Mouse (Mus musculus): ENCODE data around the gene Gprc5c. TPM values are rescaled to one million over a fixed set of nuclear protein-coding genes. Genes with fewer than 3 reads are reported as not detected.

Gene Gprc5c
- not detected in 2 replicates for total RNA-seq (2017)

DNA sequence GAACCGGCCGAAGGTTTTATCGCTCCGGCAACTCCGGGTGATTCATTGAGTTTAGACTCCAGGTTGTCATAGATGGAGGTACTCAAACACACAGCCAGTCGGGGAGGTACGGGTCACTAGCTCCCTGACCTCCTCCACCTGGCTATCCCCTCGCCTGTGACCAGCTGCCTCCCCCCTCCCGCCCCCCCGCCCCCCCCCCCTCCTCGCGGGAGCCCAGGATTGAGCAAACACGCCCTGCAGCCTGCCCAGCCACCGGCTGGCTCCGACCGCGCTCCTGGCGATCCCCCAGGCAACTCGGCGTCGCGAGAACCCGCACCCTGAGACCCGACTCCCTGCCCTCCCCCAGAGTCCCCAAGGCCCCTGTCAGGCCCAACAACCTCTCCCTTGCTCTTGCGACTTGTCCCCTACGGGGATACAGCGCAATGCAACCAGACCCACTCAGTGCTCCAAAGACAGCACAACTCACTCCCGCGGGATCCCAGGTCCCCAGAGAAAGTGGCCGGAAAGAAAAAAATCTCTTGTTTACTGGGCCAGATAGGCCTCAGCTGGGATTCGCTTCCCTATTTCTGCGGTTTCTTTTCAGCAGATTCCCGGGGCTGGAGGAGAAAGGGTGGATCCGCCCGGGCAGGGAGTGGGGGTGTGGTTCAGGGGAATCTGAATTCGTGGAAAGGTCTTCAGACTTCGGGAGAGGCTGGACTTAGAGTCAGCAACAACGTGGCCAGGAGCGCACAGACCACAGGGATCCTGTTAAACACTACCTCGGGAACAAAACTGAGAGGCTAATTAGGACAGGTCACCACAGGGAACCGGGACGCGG is at the start of gene Gprc5c:
TSS of gene Gprc5c (plus strand) at position 701 of the 817 bp plus-strand sequence.
- ATAC-seq (replicated peaks; ENCODE audit: low read depth, poor library complexity, severe bottlenecking): peak; percentile 26; the same call in 1 of the 2 replicates

DNA sequence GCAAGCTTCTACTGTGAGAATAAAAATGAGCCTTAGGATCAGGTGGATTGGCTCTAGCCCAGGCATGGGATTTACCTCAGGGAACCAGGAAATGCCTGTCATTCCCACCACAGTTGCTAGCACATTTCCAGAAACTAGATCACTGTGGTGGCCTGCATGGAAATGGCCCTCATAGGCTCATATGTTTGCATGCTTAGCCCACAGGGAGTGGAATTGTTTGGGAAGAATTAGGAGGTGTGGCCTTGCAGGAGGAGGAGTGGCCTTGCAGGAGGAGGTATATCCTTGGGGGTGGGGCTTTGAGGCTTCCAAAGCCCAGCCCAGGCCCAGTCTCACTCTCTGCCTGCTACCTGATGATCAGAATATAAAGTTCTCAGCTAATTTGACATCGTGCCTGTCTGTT is 49.0 kb upstream of the Gprc5c start:
- ATAC-seq (replicated peaks; ENCODE audit: low read depth, poor library complexity, severe bottlenecking): no peak

DNA sequence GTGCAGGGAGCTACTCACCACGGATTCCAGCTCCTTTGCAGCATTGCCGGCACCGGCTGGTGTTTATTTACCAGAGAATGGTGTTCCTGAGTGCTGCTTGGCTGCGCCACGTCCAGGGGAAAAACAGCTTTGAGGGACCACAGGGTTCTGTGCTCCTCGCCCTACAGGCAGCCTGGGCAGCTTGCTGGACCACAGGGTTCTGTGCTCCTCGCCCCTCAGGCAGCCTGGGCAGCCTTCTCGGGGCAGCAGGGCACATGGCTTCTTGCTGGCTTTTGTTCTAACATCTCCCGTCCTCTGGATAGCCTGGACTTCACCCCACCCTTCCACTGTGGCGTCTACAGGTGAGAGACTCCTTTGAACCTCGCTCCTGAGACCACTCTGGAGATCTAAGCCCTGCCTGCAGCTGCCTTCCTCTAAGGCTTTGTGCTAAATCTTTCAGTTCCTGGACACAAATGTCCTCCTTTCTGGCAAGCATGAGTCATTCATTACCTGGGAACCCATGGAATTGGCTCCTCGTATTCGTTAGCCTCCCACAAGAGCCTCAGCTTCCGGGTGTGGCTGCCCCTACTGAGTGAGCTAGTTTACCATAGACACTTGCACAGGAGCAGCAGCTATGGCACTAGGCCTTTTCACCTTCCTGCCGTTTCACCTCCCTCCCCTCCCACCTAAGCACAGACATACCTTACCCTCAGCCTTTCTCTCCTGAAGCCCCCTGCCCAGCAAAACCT is 48.2 kb upstream of the Gprc5c start:
- no peak for ATAC-seq (replicated peaks; ENCODE audit: low read depth, poor library complexity, severe bottlenecking)

DNA sequence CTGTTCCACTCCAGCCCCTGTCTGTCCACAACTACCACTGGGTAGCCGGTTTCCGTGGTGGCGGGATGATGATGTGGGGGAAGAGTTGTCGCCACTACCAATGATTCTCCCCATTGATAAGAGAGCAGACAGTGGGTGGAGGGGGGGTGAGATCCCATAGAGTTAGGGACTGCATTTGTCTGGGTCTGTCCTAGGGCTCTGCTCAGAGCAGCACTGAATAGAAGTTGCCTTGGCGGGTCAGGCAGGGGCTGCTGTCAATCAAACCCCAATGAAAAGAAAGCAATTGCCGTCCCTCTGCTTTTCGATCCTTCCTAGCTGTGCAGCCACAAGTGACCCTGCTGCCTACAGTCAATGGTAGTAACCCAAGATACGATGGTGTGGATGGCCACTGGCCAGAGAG is 47.0 kb upstream of the Gprc5c start:
- ATAC-seq (replicated peaks; ENCODE audit: low read depth, poor library complexity, severe bottlenecking): no peak

DNA sequence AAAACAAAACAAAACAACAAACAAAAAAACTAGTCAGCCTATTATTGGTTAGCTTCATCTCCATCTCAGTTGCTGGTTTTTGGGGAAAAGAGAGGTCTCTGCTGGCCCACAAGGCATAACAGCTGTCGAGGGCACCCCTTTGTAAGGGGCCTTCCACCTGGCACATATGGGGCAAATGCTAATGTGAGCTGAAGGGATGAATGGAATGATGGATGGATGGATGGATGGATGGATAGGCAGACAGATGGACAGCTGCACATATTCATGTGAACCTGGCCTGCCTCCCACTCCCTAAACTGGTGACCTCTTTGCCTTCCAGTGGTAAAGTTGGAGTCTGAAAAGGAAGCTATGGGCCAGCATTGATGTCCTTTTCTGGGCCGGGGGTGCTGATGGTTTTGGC is 43.9 kb upstream of the Gprc5c start:
- ATAC-seq (replicated peaks; ENCODE audit: low read depth, poor library complexity, severe bottlenecking): no peak

DNA sequence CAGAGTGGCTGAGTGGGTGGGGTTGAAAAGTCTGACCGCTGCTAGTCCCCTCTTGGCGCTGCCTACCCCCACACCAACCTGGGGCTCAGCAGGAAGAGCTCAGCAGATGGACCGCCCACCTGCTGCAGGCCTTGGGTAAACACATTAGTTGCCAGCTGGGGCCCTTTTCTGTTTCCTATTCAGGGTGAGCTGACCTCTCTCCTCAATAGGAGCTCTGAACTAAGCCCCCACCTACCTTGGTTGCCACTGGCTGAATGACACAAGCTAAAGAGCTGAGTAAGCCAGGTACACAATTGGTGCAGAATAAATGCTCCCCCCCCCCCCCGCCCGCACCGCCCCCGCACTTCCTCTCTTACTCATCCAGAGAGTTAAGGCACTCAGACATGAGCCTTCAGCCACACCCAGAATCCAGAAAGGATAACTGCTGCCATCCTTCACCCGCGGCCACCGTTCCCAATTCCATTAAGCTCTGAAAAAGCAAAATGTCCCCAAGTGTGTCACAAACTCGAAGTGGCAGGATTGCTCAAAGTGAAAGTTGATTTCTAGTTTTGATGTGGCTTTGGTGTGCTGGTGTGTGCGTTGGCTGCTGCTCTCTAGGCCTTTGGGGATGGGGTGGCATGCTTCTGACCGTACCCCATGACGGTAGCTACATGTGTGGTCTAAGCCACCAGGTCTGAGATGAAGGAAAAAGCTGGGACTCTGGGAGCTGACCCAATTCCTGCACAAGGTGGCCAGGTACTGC is 43.1 kb upstream of the Gprc5c start:
- no peak for ATAC-seq (replicated peaks; ENCODE audit: low read depth, poor library complexity, severe bottlenecking)

DNA sequence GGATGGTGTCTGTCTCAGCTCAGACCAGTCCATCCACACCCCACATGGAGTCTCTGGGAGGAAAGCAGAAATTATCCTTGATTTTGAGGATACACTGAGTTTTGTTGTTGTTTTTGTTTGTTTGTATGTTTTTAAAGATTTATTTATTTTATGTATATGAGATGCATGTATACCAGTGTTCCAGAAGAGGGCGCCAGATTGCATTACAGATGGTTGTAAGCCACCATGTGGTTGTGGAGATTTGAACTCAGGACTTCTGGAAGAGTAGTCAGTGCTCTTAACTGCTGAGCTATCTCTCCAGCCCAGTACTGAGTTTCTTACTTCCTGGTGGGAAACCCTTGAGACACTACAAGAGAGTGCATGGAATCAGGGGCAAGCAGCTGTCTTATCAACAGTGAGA is 41.6 kb upstream of the Gprc5c start:
- ATAC-seq (replicated peaks; ENCODE audit: low read depth, poor library complexity, severe bottlenecking): no peak

DNA sequence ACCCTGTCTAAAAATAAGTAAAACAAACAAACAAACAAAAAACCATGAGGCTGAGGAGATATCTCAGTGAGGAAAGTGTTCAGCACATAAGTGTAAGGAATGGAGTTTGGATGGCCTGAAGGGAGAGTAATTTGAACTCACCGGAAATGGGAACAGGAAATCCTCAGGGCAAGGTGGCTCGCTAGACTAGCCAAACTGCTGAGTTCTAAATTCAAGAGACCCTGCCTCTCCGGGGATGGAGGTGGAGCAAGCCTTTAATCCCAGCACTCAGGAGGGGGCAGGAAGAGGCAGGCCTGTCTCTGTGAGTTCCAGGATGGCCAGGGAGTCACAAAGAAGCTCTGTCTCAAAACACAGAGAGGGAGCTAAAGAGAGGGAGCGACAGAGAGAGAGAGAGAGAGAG is 40.6 kb upstream of the Gprc5c start:
- ATAC-seq (replicated peaks; ENCODE audit: low read depth, poor library complexity, severe bottlenecking): no peak

DNA sequence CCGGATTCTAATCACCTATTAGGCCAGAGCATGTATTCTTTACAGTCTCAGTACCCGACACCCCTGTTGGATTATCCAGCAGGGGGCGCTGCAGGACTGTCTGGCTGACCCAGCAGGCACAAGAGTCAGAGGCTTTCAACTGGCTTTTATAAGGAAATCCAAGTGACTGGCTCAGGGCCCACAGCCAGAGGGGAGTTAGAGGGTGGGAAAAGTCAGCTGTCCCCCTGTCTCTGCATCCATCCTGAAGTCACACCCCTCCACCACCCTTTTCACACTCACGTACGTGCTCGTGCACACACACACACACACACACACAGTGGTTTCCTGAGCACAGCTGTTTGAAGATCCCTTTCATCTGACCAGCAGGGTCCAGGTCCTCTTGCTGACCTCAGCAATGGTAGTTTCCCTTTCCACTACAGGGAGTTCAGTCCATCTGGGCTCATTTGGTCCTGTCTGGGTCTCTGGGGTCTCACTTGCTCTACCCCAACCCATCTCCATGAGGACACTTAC is 38.2 kb upstream of the Gprc5c start:
- ATAC-seq (replicated peaks; ENCODE audit: low read depth, poor library complexity, severe bottlenecking): peak; percentile 74

DNA sequence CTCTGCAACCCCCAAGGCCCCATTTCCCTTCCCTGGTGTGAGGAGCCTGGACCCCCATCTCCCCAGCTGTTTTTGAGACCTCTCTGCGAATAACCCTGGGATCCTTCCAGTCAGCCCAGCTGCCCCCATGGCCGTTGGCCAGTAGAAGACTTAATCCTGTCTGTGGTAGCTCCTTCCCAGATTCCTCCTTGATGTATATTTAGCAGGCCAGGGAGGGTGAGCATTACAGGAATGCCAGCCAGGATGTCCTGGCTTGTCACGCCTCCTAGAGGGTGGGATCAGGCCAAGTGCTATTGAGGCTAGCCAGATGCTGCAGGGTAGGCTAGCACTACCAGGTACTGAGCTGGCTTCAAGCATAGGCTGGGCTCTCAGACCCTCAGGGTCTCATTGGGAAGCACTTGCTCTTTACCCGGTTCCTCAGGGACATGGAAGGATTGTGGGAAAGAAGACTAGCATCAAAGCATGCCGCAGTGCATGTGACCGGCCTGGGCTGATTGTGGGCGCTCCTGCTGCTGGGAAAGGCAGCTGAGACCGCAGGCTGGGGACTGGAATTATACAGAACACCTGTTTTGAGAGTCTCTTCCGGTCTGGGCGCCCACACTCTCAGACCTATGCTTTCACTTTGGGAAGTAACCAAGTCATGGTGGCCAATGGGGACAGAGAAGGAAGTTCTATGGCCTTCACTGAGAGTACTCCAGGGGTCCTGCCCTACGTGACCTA is 35.9 kb upstream of the Gprc5c start:
- ATAC-seq (replicated peaks; ENCODE audit: low read depth, poor library complexity, severe bottlenecking): 0 out of 2 replicates have a peak, but pooled peaks have one; percentile 10

DNA sequence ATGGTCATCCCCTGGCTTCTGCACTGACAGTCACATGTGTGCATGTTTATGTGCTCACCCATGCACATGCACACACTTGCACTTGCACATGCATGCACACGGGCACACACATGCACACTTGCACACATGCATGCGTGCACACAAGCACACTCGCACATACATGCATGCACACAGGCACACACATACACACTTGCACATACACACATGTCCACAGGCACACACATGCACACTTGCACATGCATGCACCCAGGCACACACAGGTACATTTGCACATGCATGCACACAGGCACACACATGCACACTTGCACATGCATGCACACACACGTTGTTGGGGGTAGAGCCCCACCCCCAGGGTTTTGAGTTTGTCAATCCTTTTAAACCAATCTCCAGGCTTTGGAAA is 34.0 kb upstream of the Gprc5c start:
- no peak for ATAC-seq (replicated peaks; ENCODE audit: low read depth, poor library complexity, severe bottlenecking)

DNA sequence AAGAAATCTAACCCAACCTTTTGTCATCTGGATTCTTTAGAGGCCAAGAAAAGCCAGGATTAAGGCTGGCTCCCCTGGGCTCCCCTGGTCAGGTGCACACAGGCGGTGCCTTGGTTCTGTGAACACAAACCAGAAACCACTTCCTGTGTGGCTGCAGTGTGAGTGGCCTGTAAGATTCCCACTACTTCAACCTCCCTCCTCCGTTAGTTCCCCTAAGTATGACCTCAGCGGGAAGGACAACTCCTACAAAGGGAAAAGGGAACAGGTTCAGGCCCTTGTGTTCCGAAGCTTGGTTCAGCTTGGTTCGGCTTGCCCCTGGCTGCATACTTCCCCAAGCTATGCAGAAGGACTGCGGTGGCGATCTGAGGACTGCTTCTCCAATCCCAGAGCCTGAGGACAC is 32.8 kb upstream of the Gprc5c start:
- peak; percentile 59 for ATAC-seq (replicated peaks; ENCODE audit: low read depth, poor library complexity, severe bottlenecking)

DNA sequence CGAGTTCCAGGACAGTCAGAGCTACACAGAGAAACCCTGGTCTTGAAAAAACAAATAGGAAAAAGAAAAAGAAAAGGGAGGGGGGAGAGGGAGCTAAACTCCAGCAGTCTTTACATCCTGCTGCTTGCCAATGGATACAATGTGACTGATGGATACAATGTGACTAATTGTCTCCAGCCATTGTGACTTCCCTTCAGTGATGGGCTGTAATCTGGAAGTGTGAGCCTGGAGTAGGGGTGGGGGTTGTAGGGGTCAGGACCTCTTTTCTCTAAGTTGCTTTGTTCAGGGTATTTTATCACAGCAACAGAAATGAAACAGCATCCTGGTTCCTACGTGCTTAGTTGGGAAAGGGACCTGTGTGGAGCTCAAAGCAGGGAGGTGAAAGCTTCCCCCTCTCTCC is 31.8 kb upstream of the Gprc5c start:
- ATAC-seq (replicated peaks; ENCODE audit: low read depth, poor library complexity, severe bottlenecking): no peak

DNA sequence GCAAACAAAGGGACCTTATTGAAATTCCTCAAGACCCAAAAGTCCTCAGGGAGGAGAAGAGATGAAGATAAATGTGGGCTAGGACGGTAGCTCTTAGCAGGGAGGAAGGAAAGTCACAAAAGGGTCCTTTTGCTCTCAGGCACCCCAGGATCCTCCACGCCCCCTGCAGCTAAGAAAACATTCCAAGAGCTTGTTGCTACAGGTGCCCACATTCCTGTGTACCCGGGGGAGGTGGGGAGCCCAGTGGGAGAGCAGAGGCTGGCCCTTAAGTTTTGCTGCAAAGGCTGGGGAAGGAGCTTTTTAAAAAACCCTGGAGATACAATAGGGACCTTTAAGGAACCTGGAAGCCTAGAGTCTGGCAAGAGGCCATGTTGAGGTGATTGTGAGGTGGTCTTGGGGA is 30.5 kb upstream of the Gprc5c start:
- ATAC-seq (replicated peaks; ENCODE audit: low read depth, poor library complexity, severe bottlenecking): no peak

DNA sequence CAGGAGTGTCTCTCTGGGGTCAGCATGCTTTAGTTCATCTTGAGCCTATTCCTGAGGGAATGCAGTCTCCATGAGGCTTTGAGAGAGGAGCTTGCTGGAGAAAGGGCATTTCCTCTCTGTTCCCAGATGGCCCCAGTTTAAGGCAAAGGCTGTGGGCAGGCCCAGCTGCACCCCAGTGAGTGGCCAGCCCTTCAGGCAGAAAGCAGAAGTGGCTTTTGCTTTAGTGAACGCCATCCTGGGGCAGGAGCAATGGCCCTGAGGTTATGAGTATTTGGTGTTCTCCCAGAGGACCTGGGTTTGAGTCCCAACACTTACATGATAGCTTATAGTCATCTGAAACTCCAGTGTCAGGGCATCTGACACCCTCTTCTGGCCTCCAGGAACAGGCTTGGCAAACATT is 29.6 kb upstream of the Gprc5c start:
- ATAC-seq (replicated peaks; ENCODE audit: low read depth, poor library complexity, severe bottlenecking): peak; percentile 71

DNA sequence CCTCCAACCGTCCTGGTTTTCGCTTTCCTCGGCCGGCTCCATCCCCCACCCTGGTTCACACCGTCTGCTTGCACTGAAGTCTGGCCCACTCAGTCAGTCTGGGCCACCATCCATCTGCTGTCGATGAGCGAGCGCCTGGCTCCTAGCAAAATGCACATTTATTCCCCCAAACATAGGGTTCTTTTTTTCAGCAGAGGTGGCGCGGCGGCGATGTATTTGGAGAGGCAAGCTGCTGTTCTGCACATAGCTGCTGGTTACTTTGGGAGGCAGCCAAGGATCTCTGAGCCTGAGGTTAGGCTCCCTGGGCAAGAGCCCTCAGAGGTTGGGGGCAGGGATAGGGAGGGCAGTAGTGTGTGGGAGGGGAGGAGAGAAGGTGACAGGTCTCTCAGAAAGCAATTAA is 28.2 kb upstream of the Gprc5c start:
- ATAC-seq (replicated peaks; ENCODE audit: low read depth, poor library complexity, severe bottlenecking): no peak

DNA sequence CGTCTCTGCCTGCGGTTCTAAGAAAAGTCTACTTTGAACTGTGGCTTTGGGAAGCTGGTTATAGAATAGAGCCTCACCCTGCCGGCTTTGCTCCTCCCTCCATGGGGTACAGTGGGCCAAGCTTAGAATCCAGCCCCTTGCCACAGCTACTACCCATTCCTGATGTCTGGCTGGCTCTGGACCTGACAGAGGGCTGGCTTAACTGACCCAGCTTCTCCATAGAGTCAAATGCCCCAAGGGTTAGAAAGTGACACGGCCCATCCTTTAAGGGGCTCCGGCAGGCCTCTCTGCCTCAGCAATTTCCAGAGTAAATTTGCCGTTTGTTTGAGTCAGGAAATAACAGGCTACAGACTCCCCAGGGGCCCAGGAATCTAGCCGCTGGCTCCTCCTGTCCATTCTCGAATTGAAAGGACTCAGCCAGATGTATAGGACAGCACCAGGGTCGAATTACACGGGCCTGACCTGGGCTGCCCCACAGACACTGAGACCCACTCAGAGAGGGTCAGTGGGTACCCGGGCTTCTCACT is 27.7 kb upstream of the Gprc5c start:
- no peak for ATAC-seq (replicated peaks; ENCODE audit: low read depth, poor library complexity, severe bottlenecking)

DNA sequence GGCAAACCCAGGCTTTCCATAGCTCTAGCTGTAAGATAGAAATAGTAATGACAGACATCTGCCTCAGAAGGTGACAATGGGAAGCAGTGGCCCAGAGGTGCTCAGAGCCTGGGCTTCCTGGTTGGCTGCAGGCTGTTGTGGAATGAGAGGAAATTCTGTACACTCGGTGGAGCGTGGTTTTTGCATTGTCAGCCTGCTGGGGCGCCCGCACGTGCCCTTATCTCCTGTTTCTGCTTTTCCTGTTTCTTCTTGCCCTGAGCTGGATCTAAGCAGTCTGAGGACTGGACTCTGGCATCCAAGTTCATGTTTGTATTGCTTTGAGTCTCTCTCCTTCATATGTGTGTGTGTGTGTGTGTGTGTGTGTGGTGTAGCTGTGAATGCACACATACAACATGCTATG is 24.3 kb upstream of the Gprc5c start:
- ATAC-seq (replicated peaks; ENCODE audit: low read depth, poor library complexity, severe bottlenecking): peak; percentile 77

DNA sequence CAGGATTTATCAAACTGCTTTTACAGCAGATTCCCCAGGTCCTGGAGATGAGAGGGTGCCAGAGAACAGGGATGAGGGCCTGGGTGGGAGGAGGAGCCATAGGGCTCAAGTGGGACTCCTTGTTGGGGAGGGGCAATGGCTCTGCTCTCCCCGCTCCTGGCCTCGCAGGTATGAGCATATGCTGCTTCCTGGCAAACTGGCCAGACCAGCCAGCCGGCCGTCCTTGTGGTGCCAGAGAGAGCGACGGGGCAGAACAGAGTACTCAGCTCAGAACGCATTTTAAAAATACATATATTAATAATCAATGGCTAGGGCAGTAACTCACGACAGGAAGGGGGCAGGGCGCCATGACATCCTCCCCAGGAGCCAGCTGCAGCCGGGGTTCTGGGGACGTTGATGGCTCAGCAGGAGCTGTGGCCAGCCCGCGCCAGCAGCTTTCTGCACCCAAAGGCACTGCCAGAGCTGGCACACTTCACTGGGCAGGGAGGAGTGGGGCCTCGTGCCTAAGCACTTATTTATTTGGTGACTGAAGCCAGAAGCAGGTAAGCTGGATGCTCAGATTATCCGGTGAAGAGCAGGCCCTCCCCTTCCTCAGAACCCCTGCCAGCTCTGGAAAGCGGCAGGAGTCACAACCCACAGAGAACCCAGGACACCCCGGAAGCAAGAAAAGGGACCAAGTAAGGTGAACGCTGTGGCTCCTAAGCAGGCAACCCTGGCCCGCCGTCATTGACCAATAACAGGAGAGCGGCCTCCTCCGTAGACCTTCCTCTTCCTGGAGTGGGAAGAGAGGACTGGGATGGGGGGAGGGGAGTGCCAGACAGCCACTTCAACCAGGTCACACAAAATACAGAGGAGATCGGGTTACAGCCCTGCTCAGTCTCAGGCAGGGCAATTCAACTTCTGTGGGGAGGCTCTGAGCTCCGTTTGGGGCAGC is 21.2 kb upstream of the Gprc5c start:
- ATAC-seq (replicated peaks; ENCODE audit: low read depth, poor library complexity, severe bottlenecking): peak; percentile 57

Measured in common myeloid progenitor, adult 5-6 weeks (primary cell).